Mouse (Mus musculus) limb, embryonic 14.5 days (tissue): ENCODE measurements around the gene Ap3b1. TPM values are rescaled to one million over a fixed set of nuclear protein-coding genes. Genes with fewer than 3 reads are reported as not detected.

ENCODE experiments used
- ATAC-seq: fragments of 200-750 bp; cut with Nextera tagmentation; 2 replicates; pipeline ENCODE4 v1.8.0; 2017; ENCODE audit warnings: low read depth, moderate number of reproducible peaks, moderate TSS enrichment; ENCODE audit not compliant: low FRiP score
- DNase-seq: peaks from one replicate; pipeline ENCODE4 v3.0.0-alpha.2; 2015; ENCODE audit warnings: low spot score
- H3K27ac ChIP-seq: fragments of 300-500 bp; sonication (generic); replicated peaks from 2 replicates; pipeline ENCODE4 v1.5.1; 2014; ENCODE audit warnings: low read depth, mild to moderate bottlenecking, low read length, moderate library complexity, mixed read lengths
- H3K27me3 ChIP-seq: fragments of 300-500 bp; sonication (generic); 2 replicates; pipeline ENCODE4 v1.6.1; 2014; ENCODE audit warnings: low read length, mixed read lengths; ENCODE audit not compliant: control insufficient read depth, insufficient read depth
- H3K36me3 ChIP-seq: fragments of 300-500 bp; sonication (generic); 2 replicates; pipeline ENCODE4 v1.6.1; 2014; ENCODE audit warnings: mild to moderate bottlenecking, low read length, moderate library complexity, mixed read lengths; ENCODE audit not compliant: control insufficient read depth, insufficient read depth
- H3K4me1 ChIP-seq: fragments of 300-500 bp; sonication (generic); 2 replicates; pipeline ENCODE4 v1.6.1; 2014; ENCODE audit warnings: antibody characterized with exemption, low read length, mixed read lengths; ENCODE audit not compliant: control insufficient read depth, insufficient read depth
- H3K4me2 ChIP-seq: fragments of 300-500 bp; sonication (generic); replicated peaks from 2 replicates; pipeline ENCODE4 v1.6.1; 2014; ENCODE audit warnings: low read depth, mild to moderate bottlenecking, low read length, moderate library complexity; ENCODE audit not compliant: severe bottlenecking
- H3K4me3 ChIP-seq: fragments of 300-500 bp; sonication (generic); replicated peaks from 2 replicates; pipeline ENCODE4 v1.5.1; 2014; ENCODE audit warnings: low read length
- H3K9ac ChIP-seq: fragments of 300-500 bp; sonication (generic); 2 replicates; pipeline ENCODE4 v1.6.1; 2014; ENCODE audit warnings: mild to moderate bottlenecking, low read depth, low read length, moderate library complexity; ENCODE audit not compliant: severe bottlenecking
- H3K9me3 ChIP-seq: fragments of 300-500 bp; sonication (generic); 2 replicates; pipeline ENCODE4 v1.6.1; 2016; ENCODE audit warnings: low read length; ENCODE audit not compliant: control insufficient read depth
- POLR2A ChIP-seq: fragments of 200-500 bp; IDR thresholded peaks from 2 replicates; pipeline ENCODE4 v1.8.0; 2012; ENCODE audit warnings: inconsistent platforms, mild to moderate bottlenecking, moderate library complexity, borderline replicate concordance; ENCODE audit not compliant: insufficient read depth, insufficient read length; ENCODE audit errors: extremely low read depth
- WGBS: fragments of 180-500 bp; shearing (Covaris S2); extraction: QIAGEN DNeasy Blood & Tissue Kit; methylation state at CpG from one replicate; pipeline ENCODE4 v1.1.7; 2014; 5-methylcytosine and 5-hydroxymethylcytosine counted together
- polyA plus RNA-seq, 2 experiments: library from polyadenylated mRNA; depleted of rRNA in 1 of 2; stranded (reverse) in 1 of 2; unstranded in 1 of 2; fragments of >200 nt; fragmentation: Nextera tagmentation in 1 of 2; extraction: Ambion mirVana in 1 of 2; gene quantifications; 2 replicates each; pipeline versions ENCODE4 v1.2.1 to v1.2.3; 2012 to 2014

Ap3b1 gene
- polyA plus RNA-seq, 2 experiments: 41.6 to 54.5 TPM

DNA sequence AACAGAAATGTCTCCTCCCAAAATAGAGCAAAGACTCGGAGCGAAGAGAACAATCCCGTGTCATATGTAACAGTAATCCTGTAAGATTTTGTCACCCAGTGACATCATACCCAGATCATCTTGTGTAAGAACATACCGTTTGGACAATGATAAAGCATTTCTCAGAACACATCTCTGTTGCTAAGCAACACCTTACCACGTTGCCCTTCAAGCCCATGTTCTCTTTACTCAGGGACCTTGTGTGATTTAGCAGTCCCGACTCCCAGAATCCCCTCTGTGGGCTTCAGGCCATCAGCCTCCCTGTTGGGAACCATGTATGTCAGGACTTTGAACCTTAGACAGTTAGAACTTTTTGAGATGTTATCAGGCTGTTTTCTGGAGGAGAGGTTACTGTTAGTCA is 209.0 kb downstream of the Ap3b1 start:
- H3K27ac ChIP-seq: no peak overlapping the region
- H3K4me2 ChIP-seq: no peak overlapping the region
- 83% methylated on average over 6 of the region's 6 CpGs for WGBS
- DNase-seq: no peak
- no peak for TF ChIP-seq POLR2A
- H3K4me3 ChIP-seq: no peak overlapping the region
- no peaks in the 10 kb centered on the region for H3K27me3 ChIP-seq
- ATAC-seq: no peak
- H3K9ac ChIP-seq: no peak overlapping the region
- no peaks in the 10 kb centered on the region for H3K9me3 ChIP-seq
- peaks cover 17% of the 10 kb centered on the region for H3K36me3 ChIP-seq
- H3K4me1 ChIP-seq: no peaks in the 10 kb centered on the region

DNA sequence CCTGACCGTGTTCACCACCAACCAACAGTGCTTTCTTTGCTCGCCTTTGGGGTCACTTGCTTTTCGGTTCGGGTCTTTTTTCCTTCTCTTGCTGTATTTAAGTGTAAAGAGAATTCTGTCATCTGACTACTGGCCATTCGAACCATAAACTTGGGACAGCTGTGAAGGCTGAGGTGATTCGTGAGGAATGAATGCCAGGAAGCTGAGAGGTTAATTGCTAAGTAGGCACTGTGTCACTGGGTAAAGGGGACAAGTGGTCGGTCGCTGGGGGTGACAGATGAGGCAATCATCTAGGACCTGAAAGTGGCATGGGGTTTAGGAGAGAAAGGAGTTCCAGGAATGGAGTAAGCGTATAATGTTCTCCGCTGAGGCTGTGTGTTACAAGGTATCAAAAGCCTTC is 212.2 kb downstream of the Ap3b1 start:
- Histone ChIP-seq H3K27ac (no peak overlapping the region), H3K4me1 (peaks cover 5% of the 10 kb centered on the region), H3K4me2 (no peak overlapping the region), H3K9ac (no peak overlapping the region), H3K36me3 (0 out of 2 replicates have a peak, but pooled peaks cover 9% of the 10 kb centered on the region), H3K4me3 (no peak overlapping the region), H3K27me3 (0 out of 2 replicates have a peak, but pooled peaks cover 6% of the 10 kb centered on the region), H3K9me3 (no peaks in the 10 kb centered on the region)
- ATAC-seq (no peak), DNase-seq (no peak)
- TF ChIP-seq POLR2A: no peak
- 72% methylated on average over 10 of the region's 10 CpGs for WGBS

DNA sequence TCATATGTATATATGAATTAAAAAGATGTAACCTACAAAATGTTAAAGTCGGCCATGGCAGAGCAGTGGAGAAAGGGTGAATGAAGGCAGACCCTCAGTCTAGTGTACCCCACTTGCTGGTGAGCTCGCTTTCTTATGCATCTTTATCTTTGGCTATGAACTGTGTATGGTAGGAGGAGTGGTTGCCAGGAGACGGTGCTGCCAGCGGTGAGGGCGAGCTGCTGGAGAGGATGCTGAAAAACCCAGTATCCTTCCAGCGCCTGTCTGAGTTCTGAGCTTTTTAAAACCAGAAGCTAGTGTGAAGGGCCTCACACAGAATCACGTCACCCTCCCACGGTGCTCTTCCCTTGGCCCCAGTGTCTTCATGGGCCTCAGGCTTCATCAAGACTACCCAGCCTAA is 214.6 kb downstream of the Ap3b1 start:
- no peak for TF ChIP-seq POLR2A
- H3K27me3 ChIP-seq: 0 out of 2 replicates have a peak, but pooled peaks cover 11% of the 10 kb centered on the region
- 73% methylated on average over 8 of the region's 8 CpGs for WGBS

DNA sequence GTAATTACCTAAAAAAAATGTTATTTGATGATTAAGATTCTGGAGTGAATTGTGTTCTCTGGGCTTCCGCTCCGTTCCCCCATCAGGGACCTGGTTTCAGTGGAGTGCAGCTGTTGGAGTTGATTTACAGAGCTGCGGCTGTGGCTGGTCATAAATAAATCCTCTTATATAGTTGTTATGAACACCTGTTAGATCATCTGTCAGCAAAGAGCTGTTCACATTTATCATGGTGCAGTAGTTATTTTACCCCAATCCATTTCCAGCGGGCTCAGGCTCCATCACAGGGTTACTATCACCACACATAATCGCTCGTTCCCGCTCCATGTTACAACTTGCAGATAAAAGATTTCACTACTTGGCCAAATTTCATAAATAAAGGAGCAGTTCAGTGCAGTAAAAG is 215.1 kb downstream of the Ap3b1 start:
- 34% methylated on average over 7 of the region's 7 CpGs for WGBS
- no peaks in the 10 kb centered on the region for H3K36me3 ChIP-seq
- H3K9ac ChIP-seq: no peak overlapping the region
- H3K9me3 ChIP-seq: no peaks in the 10 kb centered on the region
- H3K4me1 ChIP-seq: peaks cover 14% of the 10 kb centered on the region
- no peak for TF ChIP-seq POLR2A
- 0 out of 2 replicates have a peak, but pooled peaks cover 11% of the 10 kb centered on the region for H3K27me3 ChIP-seq
- H3K27ac ChIP-seq: no peak overlapping the region
- peak; percentile 67 for DNase-seq
- no peak overlapping the region for H3K4me2 ChIP-seq
- peak; percentile 83 for ATAC-seq
- H3K4me3 ChIP-seq: no peak overlapping the region

More for the DNA sequence above, 214.6 kb downstream of the Ap3b1 start:
- Histone ChIP-seq H3K4me1 (peaks cover 14% of the 10 kb centered on the region), H3K4me2 (no peak overlapping the region), H3K9me3 (no peaks in the 10 kb centered on the region), H3K9ac (no peak overlapping the region), H3K4me3 (no peak overlapping the region), H3K36me3 (no peaks in the 10 kb centered on the region), H3K27ac (no peak overlapping the region)
- DNase-seq: no peak
- peak; percentile 53; the same call in 1 of the 2 replicates for ATAC-seq

DNA sequence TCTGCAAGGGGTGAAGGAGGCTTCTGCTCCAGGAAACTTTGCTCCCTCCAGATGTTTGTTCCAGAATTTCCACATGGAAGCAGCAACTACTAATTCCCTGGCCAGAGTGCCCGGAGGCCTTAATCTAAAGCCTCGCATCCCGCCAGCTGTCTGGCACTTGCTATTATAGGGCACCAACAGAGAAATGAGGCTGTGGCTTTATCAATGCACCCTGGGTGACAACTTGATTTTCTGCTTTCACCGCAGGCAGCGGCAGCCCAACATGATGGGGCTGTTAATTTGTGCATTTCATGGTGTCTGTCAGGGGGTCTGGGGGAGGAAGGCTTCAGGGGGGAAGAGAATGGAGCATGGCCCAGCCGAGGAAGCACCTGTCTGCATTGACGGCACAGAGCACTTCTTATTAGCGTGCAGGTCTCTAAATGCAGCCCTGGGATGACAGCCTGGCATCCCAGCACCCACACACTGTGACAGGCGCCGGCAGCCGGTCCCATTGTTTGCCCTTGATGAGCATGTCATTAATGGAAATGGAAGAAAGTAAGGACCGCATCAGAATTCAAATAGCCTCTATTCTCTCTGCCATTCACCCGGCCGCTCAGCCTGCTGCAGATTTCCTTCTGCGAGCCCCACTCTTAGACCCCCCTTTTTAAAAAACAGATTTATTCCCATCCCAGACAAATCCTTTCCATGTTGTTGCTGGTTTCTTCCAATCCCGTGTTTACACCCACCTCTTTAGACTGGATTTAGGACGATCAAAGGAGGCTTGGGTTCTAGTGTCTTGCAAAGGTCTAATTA is 217.0 kb downstream of the Ap3b1 start:
- TF ChIP-seq POLR2A: no peak
- Histone ChIP-seq H3K4me1 (peaks cover 18% of the 10 kb centered on the region), H3K4me3 (no peak overlapping the region), H3K36me3 (no peaks in the 10 kb centered on the region), H3K9ac (no peak overlapping the region), H3K9me3 (no peaks in the 10 kb centered on the region), H3K4me2 (no peak overlapping the region), H3K27me3 (peaks cover 11% of the 10 kb centered on the region; the same call in 1 of the 2 replicates), H3K27ac (no peak overlapping the region)
- DNase-seq (no peak), ATAC-seq (no peak)
- WGBS: 20% methylated on average over 17 of the region's 17 CpGs
